Mouse (Mus musculus) limb, embryonic 13.5 days (tissue): ENCODE results near the gene Dok1. TPM values are rescaled to one million over a fixed set of nuclear protein-coding genes. Genes with fewer than 3 reads are reported as not detected.
A peak's percentile ranks its signal among the peaks of the same experiment; 100 is the strongest.

Source experiments
- ATAC-seq: fragments of 200-750 bp; cut with Nextera tagmentation; 2 replicates; pipeline ENCODE4 v1.8.0; 2017; ENCODE audit warnings: low read depth, moderate number of reproducible peaks, moderate TSS enrichment; ENCODE audit not compliant: low FRiP score
- H3K27ac ChIP-seq: fragments of 300-500 bp; sonication (generic); 2 replicates; pipeline ENCODE4 v1.5.1; 2015; ENCODE audit warnings: inconsistent platforms, mild to moderate bottlenecking, moderate library complexity
- H3K27me3 ChIP-seq: fragments of 300-500 bp; sonication (generic); 2 replicates; pipeline ENCODE4 v1.6.1; 2015; ENCODE audit warnings: mild to moderate bottlenecking, inconsistent platforms
- H3K36me3 ChIP-seq: fragments of 300-500 bp; sonication (generic); 2 replicates; pipeline ENCODE4 v1.6.1; 2015; ENCODE audit warnings: inconsistent platforms, mild to moderate bottlenecking, moderate library complexity
- H3K4me1 ChIP-seq: fragments of 300-500 bp; sonication (generic); 2 replicates; pipeline ENCODE4 v1.6.1; 2015; ENCODE audit warnings: inconsistent platforms
- H3K4me2 ChIP-seq: fragments of 300-500 bp; sonication (generic); replicated peaks from 2 replicates; pipeline ENCODE4 v1.6.1; 2015; ENCODE audit warnings: inconsistent platforms, mild to moderate bottlenecking, moderate library complexity
- H3K4me3 ChIP-seq: fragments of 300-500 bp; sonication (generic); 2 replicates; pipeline ENCODE4 v1.5.1; 2015; ENCODE audit warnings: moderate library complexity, mild to moderate bottlenecking, inconsistent platforms
- H3K9ac ChIP-seq: fragments of 300-500 bp; sonication (generic); 2 replicates; pipeline ENCODE4 v1.6.1; 2015; ENCODE audit warnings: mild to moderate bottlenecking, inconsistent platforms
- H3K9me3 ChIP-seq: fragments of 300-500 bp; sonication (generic); 2 replicates; pipeline ENCODE4 v1.6.1; 2016; ENCODE audit warnings: inconsistent platforms
- WGBS: fragments of 180-500 bp; shearing (Covaris S2); methylation state at CpG from one replicate; pipeline ENCODE4 v1.1.7; 2015; 5-methylcytosine and 5-hydroxymethylcytosine counted together
- polyA plus RNA-seq: library from polyadenylated mRNA; unstranded; fragments of >200 nt; fragmentation: Nextera tagmentation; extraction: Ambion mirVana; gene quantifications from 2 replicates; pipeline ENCODE4 v1.2.1, GENCODE M21; 2015

Gene Dok1
- polyA plus RNA-seq, 1 experiment from 2014 or later: 16.2 TPM

DNA sequence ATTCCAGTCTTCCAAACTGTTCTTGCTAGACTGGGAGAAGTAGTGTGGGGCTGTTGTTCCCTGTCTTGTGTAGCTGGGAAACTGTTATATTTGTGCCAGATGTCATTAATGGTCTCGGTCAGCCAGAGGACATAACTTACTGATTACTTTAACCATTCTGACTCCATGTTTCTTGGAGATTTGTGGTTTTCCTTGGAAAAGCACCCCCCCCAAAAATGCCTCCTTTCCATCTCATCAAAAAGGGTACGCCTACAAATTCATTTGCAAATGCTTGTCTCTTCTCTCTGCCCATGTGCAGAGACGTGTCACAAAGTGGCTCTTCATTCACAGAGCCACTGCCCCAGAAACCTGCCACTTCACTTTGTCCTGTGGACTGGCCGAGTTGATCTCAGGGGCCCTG lies 8.8 kb downstream of the Dok1 start:
- Histone ChIP-seq H3K4me2 (no peak overlapping the region), H3K27ac (no peak overlapping the region), H3K36me3 (no peaks in the 10 kb centered on the region), H3K4me3 (no peak overlapping the region), H3K4me1 (peaks cover 19% of the 10 kb centered on the region), H3K9ac (no peak overlapping the region), H3K9me3 (no peaks in the 10 kb centered on the region), H3K27me3 (peaks cover under 1% of the 10 kb centered on the region; the same call in 1 of the 2 replicates)
- 61% methylated on average over 4 of the region's 4 CpGs for WGBS
- no peak for ATAC-seq

DNA sequence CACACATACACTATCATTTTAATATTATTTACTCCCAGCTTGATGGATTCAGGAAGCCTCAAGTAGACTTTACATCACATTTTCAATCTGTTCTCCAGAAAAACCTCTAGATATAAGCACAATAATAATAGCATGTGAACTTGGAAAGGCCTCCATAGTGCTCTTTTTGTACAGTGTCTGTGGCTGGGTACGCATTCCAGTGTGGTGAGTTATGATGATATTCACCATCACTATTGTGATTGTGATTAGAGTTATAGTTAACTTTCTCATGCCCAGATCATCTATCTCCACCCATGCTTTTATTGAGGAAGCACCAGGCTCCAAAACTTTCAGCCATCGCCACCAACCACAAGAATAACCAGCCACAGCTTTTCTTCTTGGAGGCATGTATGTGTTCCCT lies 9.5 kb downstream of the Dok1 start:
- H3K9me3 ChIP-seq: no peaks in the 10 kb centered on the region
- H3K4me1 ChIP-seq: peaks cover 13% of the 10 kb centered on the region
- H3K4me2 ChIP-seq: no peak overlapping the region
- no peak overlapping the region for H3K27ac ChIP-seq
- H3K9ac ChIP-seq: no peak overlapping the region
- H3K27me3 ChIP-seq: no peaks in the 10 kb centered on the region
- 89% methylated on average over 2 of the region's 2 CpGs for WGBS
- H3K36me3 ChIP-seq: no peaks in the 10 kb centered on the region
- H3K4me3 ChIP-seq: no peak overlapping the region
- no peak for ATAC-seq

DNA sequence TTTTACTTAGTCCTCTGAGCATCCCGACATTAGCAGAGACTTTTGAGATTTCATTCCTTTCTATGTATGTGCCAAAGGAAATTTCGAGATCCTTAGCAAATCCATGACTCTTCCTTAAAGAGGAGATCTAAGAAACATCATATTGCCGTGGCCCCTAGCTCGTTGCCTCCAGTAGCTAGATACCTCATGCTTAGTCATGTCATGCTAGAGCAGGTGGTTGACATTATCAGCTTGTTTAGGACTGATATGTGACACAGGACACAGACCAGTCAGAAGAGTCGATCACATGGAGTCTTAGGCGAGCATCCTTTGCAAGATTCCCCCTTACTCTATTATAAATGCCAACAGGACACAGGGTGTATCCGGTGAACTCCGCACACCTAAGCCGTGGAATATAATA lies 10.3 kb downstream of the Dok1 start:
- Histone ChIP-seq H3K9me3 (no peaks in the 10 kb centered on the region), H3K4me3 (no peak overlapping the region), H3K4me1 (peaks cover 9% of the 10 kb centered on the region), H3K4me2 (no peak overlapping the region), H3K9ac (no peak overlapping the region), H3K27me3 (no peaks in the 10 kb centered on the region), H3K36me3 (no peaks in the 10 kb centered on the region), H3K27ac (no peak overlapping the region)
- ATAC-seq: no peak
- 85% methylated on average over 9 of the region's 9 CpGs for WGBS

DNA sequence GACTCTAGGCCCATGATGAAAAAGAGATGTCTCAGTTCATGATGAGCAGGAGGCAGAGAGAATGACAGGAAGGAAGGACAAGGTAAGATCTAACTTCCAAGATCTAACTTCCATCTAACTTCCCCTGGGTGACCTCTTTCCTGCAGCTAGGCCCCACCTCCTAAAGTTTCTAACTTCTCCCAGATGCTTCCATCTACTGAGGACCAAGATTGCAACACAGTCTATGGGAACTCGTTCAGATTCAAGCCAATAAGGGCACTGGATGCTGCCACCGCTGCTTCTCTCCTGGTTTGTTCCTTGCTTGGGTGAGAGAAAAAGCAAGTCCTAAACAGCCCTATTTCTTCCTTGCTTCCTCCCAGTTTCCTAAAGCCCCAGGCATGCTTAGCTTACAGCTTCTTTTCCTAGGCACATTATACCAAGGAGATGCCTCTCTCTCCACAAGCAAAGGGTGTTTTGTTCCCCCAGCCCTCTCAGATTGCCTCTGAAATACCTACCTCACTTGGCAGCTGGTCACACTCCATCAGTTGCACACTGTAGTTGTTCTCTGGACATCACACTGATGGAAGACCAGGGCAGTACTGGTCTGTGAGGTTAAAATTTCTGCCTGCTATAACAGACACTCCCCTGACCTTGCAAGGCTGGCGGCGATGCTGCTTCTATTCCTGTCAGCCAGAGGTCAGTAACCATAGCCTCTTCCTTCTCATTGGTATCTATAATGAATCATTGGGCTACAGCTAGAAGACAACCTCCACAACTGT lies 12.3 kb downstream of the Dok1 start:
- Histone ChIP-seq H3K36me3 (no peaks in the 10 kb centered on the region), H3K27ac (no peak overlapping the region), H3K9me3 (no peaks in the 10 kb centered on the region), H3K4me2 (no peak overlapping the region), H3K4me3 (no peak overlapping the region), H3K4me1 (no peaks in the 10 kb centered on the region), H3K27me3 (no peaks in the 10 kb centered on the region), H3K9ac (no peak overlapping the region)
- 81% methylated on average over 4 of the region's 4 CpGs for WGBS
- ATAC-seq: no peak

DNA sequence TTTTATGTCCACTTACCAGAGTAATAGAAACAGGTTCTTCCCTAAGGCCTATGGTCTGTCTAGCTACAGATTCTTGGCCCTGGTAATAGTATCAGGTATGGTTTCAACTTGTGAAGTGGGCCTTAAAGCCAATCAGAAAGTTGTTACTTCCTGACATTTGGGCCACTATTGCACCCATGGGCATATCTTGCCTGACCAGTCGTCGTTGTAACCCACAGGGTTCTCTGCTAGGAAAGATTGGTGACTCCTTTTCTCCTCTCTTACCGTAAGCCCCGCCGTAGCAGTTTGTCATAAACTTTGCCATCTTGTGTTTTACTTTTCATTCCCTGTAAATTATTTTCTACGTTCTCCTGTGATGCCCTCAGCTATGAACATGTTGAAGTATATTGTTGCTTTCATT lies 13.2 kb downstream of the Dok1 start:
- Histone ChIP-seq H3K4me1 (no peaks in the 10 kb centered on the region), H3K36me3 (no peaks in the 10 kb centered on the region), H3K4me2 (no peak overlapping the region)

DNA sequence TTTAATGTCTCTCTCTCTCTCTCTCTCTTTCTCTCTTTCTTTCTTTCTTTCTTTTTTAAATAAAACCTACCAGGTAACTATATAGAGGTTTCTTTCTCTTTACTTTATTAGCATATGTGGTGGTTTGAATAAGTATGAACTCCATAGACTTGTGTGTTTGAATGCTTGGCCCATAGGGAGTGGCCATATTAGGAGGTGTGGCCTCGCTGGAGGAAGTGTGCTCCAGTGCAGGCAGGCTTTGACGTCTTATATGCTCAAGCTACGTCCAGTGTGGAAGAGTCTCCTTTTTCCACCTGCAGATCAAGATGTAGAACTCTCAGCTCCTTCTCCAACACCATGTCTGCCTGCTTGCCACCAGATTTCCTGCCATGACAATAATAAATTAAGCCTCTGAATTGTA lies 14.2 kb downstream of the Dok1 start:
- WGBS: 72% methylated on average over 3 of the region's 3 CpGs
- Histone ChIP-seq H3K4me1 (no peaks in the 10 kb centered on the region), H3K27me3 (no peaks in the 10 kb centered on the region)

More for the DNA sequence above, 13.2 kb downstream of the Dok1 start:
- no peaks in the 10 kb centered on the region for H3K27me3 ChIP-seq
- no peak overlapping the region for H3K9ac ChIP-seq
- no peak for ATAC-seq
- no peak overlapping the region for H3K4me3 ChIP-seq
- H3K9me3 ChIP-seq: no peaks in the 10 kb centered on the region
- no peak overlapping the region for H3K27ac ChIP-seq
- WGBS: 86% methylated on average over 6 of the region's 6 CpGs

DNA sequence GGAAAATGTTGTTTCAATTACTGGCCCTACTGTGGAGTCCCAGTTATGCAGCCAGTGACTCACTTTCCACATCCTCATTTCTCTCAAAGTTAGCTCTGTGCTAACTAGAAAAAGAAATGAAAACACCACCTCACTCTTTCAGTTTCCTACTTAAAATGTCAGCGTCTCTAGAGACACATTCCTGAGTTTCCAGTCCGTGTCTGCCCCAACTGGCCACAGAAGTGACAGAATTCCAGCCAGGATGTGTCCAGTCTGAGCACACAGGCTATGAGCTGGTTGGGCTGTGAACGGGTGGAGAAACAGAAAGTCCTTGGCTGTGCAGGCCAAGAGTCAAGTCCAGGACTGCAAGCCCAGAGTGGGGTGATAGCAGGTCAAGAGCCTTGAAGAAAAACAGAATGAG lies 16.1 kb downstream of the Dok1 start:
- Histone ChIP-seq H3K9me3 (no peaks in the 10 kb centered on the region), H3K36me3 (no peaks in the 10 kb centered on the region), H3K9ac (no peak overlapping the region), H3K27me3 (no peaks in the 10 kb centered on the region), H3K4me2 (no peak overlapping the region), H3K4me1 (no peaks in the 10 kb centered on the region), H3K27ac (peak overlapping the region; percentile 52; the same call in 1 of the 2 replicates), H3K4me3 (no peak overlapping the region)
- no peak for ATAC-seq
- 55% methylated on average over 3 of the region's 3 CpGs for WGBS

More for the DNA sequence above, 14.2 kb downstream of the Dok1 start:
- H3K27ac ChIP-seq: no peak overlapping the region
- no peak overlapping the region for H3K9ac ChIP-seq
- no peak overlapping the region for H3K4me3 ChIP-seq
- H3K36me3 ChIP-seq: no peaks in the 10 kb centered on the region
- H3K4me2 ChIP-seq: no peak overlapping the region
- no peaks in the 10 kb centered on the region for H3K9me3 ChIP-seq
- ATAC-seq: no peak

DNA sequence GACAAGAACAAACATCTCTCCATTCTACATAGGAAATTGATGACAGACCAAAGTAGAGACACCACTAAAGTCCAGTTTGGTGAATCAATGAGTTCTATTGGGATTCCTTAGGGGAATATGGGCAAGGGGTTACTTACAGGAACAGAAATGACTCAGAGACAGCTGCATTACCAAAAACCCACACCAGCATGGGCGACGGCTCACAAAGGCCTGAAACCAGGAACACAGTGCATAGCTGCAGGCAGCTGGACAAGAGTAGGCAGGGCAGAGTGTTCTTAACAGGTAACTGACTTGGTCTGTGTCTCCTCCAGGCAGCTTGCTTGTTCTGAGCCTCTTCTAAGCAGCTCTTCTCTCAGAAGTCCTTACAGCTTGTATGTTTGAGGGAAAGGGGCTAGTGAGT lies 17.5 kb downstream of the Dok1 start:
- no peaks in the 10 kb centered on the region for H3K4me1 ChIP-seq
- H3K4me3 ChIP-seq: no peak overlapping the region
- no peaks in the 10 kb centered on the region for H3K27me3 ChIP-seq
- no peak overlapping the region for H3K9ac ChIP-seq
- no peaks in the 10 kb centered on the region for H3K9me3 ChIP-seq
- H3K36me3 ChIP-seq: no peaks in the 10 kb centered on the region
- no peak overlapping the region for H3K4me2 ChIP-seq
- no peak for ATAC-seq
- WGBS: 89% methylated on average over 2 of the region's 2 CpGs
- no peak overlapping the region for H3K27ac ChIP-seq

DNA sequence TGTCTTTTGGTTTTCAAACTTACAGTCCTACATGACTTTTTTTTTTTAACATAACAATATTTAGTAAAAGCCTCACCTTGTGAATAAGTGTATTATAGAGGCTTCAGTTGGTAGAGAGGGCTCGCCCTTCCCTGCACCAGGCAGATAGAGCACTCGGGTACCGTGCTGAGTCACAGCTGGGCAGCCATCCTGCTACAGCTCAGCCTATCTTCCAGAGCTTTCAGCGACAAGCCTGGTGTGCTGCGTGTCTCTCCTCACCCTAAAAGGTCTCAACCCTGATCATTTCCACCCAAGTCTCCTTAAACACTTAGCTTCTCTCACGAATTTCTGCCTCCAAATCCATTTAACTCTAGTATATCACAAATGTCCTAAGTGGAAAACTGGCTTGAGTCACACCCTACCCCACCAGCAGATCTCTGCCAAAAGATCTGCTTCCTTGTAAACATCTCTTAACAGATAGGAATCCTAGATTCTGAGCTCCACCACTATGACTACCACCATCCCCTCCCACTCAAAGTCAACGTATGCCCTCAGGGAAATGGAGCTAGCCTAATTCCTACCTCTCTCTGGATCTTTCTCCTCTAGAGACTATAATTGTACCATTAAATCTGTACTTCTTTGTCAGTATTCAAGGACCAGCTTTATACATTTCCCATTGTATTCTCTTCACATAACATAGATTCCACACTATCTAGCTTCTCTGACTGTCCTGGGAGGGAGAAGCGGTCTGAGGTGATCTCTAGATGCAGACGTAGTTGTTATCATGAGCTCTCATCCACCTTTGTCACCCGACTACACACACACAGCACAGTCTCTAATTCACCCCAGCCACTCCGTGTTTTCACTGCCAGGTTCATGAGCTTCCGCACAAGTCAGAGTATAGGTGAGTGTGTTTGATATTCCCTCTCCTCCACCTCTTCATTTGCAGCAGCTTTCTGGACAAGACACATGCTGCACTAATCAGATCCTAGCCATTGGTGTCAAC lies 18.5 kb downstream of the Dok1 start:
- no peaks in the 10 kb centered on the region for H3K36me3 ChIP-seq
- WGBS: 78% methylated on average over 12 of the region's 12 CpGs
- no peaks in the 10 kb centered on the region for H3K4me1 ChIP-seq
- H3K27ac ChIP-seq: no peak overlapping the region
- no peaks in the 10 kb centered on the region for H3K9me3 ChIP-seq
- H3K4me2 ChIP-seq: no peak overlapping the region
- no peak overlapping the region for H3K9ac ChIP-seq
- no peak overlapping the region for H3K4me3 ChIP-seq
- ATAC-seq: no peak
- H3K27me3 ChIP-seq: no peaks in the 10 kb centered on the region

DNA sequence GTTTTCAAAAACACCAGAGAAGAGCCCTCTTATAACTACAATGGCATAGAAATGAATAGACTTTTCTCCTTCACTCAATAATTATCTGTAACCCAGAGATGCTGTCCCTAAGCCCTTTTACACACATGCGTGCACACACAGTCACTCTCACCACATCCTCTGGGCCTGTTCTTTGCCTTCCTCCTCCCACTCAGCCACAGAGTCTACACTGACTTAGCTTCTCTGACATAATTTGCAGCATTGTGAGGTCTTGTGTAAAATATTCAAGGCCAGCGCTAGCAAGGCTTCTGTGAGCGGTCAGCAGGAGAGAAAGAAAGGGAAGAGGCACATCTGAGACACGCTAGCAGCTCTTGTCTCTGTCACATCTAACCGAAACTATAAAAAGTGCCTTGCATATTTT lies 19.8 kb downstream of the Dok1 start:
- H3K9me3 ChIP-seq: no peaks in the 10 kb centered on the region
- H3K9ac ChIP-seq: 0 out of 2 replicates have a peak overlapping the region, but pooled peaks have one; percentile 0
- no peak overlapping the region for H3K4me2 ChIP-seq
- 70% methylated on average over 5 of the region's 5 CpGs for WGBS
- no peaks in the 10 kb centered on the region for H3K4me1 ChIP-seq
- no peak overlapping the region for H3K4me3 ChIP-seq
- no peak for ATAC-seq
- no peaks in the 10 kb centered on the region for H3K27me3 ChIP-seq
- H3K36me3 ChIP-seq: no peaks in the 10 kb centered on the region
- H3K27ac ChIP-seq: 0 out of 2 replicates have a peak overlapping the region, but pooled peaks have one; percentile 33

DNA sequence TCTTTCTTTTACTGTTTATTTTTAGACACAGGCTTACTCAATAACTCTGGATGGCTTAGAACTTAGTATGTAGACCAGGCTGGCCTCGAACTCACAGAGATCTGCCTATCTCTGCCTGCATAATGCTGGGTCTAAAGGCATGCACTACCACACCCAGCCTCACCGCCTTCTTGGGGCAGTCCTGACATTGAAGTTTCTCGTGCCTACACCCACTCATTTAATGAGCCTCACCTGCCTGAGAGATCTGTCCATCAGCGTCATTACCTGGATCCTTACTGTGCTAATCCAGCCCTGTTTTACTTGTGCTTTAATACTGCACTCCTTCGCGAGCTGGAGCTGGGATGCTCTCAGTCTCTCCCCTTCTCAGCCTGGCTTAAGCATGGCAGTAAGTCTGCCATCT lies 21.5 kb downstream of the Dok1 start:
- WGBS: 73% methylated on average over 6 of the region's 6 CpGs
- no peak overlapping the region for H3K4me3 ChIP-seq

DNA sequence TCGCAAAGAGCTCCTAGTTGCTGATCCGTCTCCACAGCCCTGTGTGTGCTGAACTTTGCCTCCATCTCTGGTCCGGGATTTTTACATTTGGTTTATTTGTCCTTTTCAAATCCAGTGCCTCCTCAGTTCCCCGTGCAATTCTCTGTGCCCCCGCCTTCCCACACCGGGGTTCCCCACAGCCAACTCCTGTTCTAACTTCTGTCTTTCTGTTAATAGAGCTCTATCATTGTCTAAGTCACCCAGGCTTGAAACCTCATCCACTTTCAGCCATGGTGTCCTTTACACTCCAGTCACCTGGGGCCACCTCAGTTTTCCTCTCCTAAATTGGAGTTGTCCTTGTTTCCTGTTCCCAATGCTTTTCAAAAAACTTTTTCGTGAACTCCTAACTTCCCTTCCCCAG lies 22.0 kb downstream of the Dok1 start:
- WGBS: 89% methylated on average over 7 of the region's 7 CpGs
- Histone ChIP-seq H3K27ac (no peak overlapping the region), H3K9me3 (no peaks in the 10 kb centered on the region)

More for the DNA sequence above, 21.5 kb downstream of the Dok1 start:
- ATAC-seq: no peak
- H3K9me3 ChIP-seq: no peaks in the 10 kb centered on the region
- H3K27ac ChIP-seq: no peak overlapping the region
- no peak overlapping the region for H3K4me2 ChIP-seq
- H3K36me3 ChIP-seq: no peaks in the 10 kb centered on the region
- H3K4me1 ChIP-seq: no peaks in the 10 kb centered on the region
- no peaks in the 10 kb centered on the region for H3K27me3 ChIP-seq
- H3K9ac ChIP-seq: no peak overlapping the region

More for the DNA sequence above, 22.0 kb downstream of the Dok1 start:
- Histone ChIP-seq H3K9ac (no peak overlapping the region), H3K27me3 (no peaks in the 10 kb centered on the region), H3K4me2 (no peak overlapping the region), H3K4me3 (no peak overlapping the region), H3K4me1 (no peaks in the 10 kb centered on the region), H3K36me3 (no peaks in the 10 kb centered on the region)
- no peak for ATAC-seq
